Comparison of ENCODE assay signal across 8 mouse cellular contexts in the genomic region with DNA sequence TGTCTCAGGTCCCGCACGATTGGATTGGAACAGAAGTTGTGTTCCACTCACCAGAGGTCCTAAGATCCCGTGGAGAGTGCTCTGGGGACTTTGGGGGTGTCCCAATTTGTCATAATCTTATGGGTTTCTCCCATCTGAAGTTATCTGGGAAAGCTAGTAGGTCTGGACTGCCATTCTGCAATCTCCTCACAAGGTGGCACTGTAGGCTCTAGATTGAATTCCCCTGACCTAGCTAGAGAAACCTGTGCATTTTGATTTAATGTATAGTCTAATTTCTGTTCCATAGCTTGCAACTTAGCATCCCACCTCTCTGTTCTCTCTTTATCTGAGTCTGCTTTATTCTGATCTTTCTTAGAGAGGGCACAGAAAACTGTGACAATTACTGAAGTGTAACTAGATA. TPM values are rescaled to one million over a fixed set of nuclear protein-coding genes. Genes with fewer than 3 reads are reported as not detected.
DNase-seq lines count a peak whose midpoint lies in the region; ATAC-seq and TF ChIP-seq lines count a peak whose summit lies in the region.

No protein-coding gene starts in this region.

- no peaks in the 10 kb centered on the region for H3K27me3 ChIP-seq in intestine, postnatal 0 days (replicated peaks; ENCODE audit: control insufficient read depth, insufficient read depth, low read length)
- no peaks in the 10 kb centered on the region for H3K27me3 ChIP-seq in intestine, embryonic 15.5 days (replicated peaks)

- no peaks in the 10 kb centered on the region for H3K4me1 ChIP-seq in intestine, postnatal 0 days (replicated peaks; ENCODE audit: control insufficient read depth, insufficient read depth, low read length)
- no peaks in the 10 kb centered on the region for H3K4me1 ChIP-seq in intestine, embryonic 15.5 days (replicated peaks)

- peak; percentile 73 for TF ChIP-seq CTCF in intestine, postnatal 0 days (IDR thresholded peaks at IDR 0.05; ENCODE audit: low read depth)

- 46% methylated on average over 3 of the region's 3 CpGs for WGBS in intestine, postnatal 0 days
- 48% methylated on average over 3 of the region's 3 CpGs for WGBS in intestine, embryonic 15.5 days

- H3K4me2 ChIP-seq in intestine, postnatal 0 days (replicated peaks; ENCODE audit: low read depth) = no peak overlapping the region
- no peak overlapping the region for H3K4me2 ChIP-seq in intestine, embryonic 15.5 days (replicated peaks)

- H3K9me3 ChIP-seq in intestine, postnatal 0 days (ENCODE audit: control insufficient read depth) = no peaks in the 10 kb centered on the region
- no peaks in the 10 kb centered on the region for H3K9me3 ChIP-seq in intestine, embryonic 15.5 days

- no peak overlapping the region for H3K9ac ChIP-seq in intestine, postnatal 0 days (ENCODE audit: low read depth, low read length)
- H3K9ac ChIP-seq in intestine, embryonic 15.5 days = no peak overlapping the region

- H3K36me3 ChIP-seq in intestine, postnatal 0 days (ENCODE audit: control insufficient read depth, insufficient read depth) = no peaks in the 10 kb centered on the region
- no peaks in the 10 kb centered on the region for H3K36me3 ChIP-seq in intestine, embryonic 15.5 days

- no peak overlapping the region for H3K4me3 ChIP-seq in intestine, postnatal 0 days (ENCODE audit: low read depth, low read length)
- H3K4me3 ChIP-seq in intestine, embryonic 15.5 days (replicated peaks) = no peak overlapping the region

- no peak overlapping the region for H3K27ac ChIP-seq in intestine, postnatal 0 days (ENCODE audit: low read depth, low read length)
- H3K27ac ChIP-seq in intestine, embryonic 15.5 days = no peak overlapping the region

- DNase-seq in CD8-positive naive resting alpha-beta T cell, adult 2 months (ENCODE audit: low read depth in 2 of 2, low spot score in 2 of 2) = peak; percentile 4 to 33
- peak; percentile 49 for DNase-seq in R1 (ENCODE audit: low read depth, low spot score)
- DNase-seq in lung, postnatal 25 days (ENCODE audit: low spot score) = peak; percentile 9
- DNase-seq in thymus, postnatal 36 days = peak; percentile 3 to 7
- no peak for DNase-seq in urinary bladder, postnatal 14 days (ENCODE audit: low spot score)

- ATAC-seq in intestine, postnatal 0 days = no peak
- ATAC-seq in intestine, embryonic 15.5 days = no peak
- peak; percentile 62 to 75; a peak in 3 of 4 replicates for ATAC-seq in hematopoietic stem cell, adult 5-6 weeks (replicated peaks in 1 of 2; ENCODE audit: insufficient read depth in 1 of 2, low FRiP score in 2 of 2, low TSS enrichment in 1 of 2, low read depth in 1 of 2, poor library complexity in 2 of 2, severe bottlenecking in 2 of 2)

RNA-seq across cellular contexts. Expression of a gene that starts 42.1 kb away (rescaled TPM):
- 53.6 and 54.5 TPM in 2 replicates for polyA plus RNA-seq in intestine, postnatal 0 days (2015; fragmentation: Nextera tagmentation; extraction: Ambion mirVana)
- 67.1 and 75.5 TPM in 2 replicates for polyA plus RNA-seq in intestine, embryonic 15.5 days (2015; fragmentation: Nextera tagmentation; extraction: Ambion mirVana)
- total RNA-seq in hematopoietic stem cell, adult 5-6 weeks (2017) = 50.3 and 66.5 TPM in 2 replicates

Comparison
In these comparisons a context has a peak if more than half of its experiments do, and no peak if none do; other contexts are left out.
1. ATAC-seq: peak in hematopoietic stem cell, adult 5-6 weeks (2 of 2); none in intestine, postnatal 0 days (single experiment) and intestine, embryonic 15.5 days (single experiment).